Mouse (Mus musculus) ovary, adult 2 months (tissue): ENCODE measurements around the gene Klra9. TPM values are rescaled to one million over a fixed set of nuclear protein-coding genes. Genes with fewer than 3 reads are reported as not detected.

Experiments used
- polyA plus RNA-seq: library from polyadenylated mRNA; depleted of rRNA; stranded (reverse); fragments of >200 nt; gene quantifications from 2 replicates; pipeline ENCODE4 v1.2.3, GENCODE M21; 2012; rRNA removed

Klra9 gene
- not detected in 2 replicates for polyA plus RNA-seq

DNA sequence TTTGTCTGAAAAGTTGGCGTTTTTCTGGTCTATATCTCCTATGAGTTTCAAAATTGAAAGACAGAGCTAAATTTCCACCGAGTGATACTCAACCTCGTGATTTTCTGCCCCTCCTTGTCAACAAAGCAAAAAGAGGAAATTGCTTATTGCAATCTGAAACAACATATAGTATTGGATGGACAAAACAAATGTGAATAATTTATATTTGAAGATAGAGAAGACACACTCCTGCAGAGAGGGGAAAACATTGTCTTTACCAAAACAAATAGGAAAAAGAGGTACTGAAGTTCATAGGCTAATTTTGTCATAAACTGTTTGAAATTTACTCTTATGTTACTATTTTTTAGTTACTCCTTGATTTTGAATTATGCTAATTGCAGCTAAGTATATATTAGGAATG is at the start of gene Klra9:
TSS of gene Klra9 (minus strand) at position 101 of the 400 bp plus-strand sequence.

GRCm38 (mm10) chr6:130233222-130233621 is 40.3 kb upstream of the Klra9 start, which contains the start of gene Klra7:
Klra7 (minus strand) TSS chr6:130233322.

GRCm38 (mm10) chr6:130129798-130130197 is 63.1 kb downstream of the Klra9 start, which contains the start of gene Klra8:
Klra8 (minus strand) TSS chr6:130129898.

Other genes starting within 250 kb of the Klra9 start
- gene Klra6, start 166.2 kb downstream of the Klra9 start, polyA plus RNA-seq: not detected in 2 replicates
- not detected in 2 replicates for gene Klra4, start 125.8 kb downstream of the Klra9 start, polyA plus RNA-seq
- gene Klra8, start 63.2 kb downstream of the Klra9 start, polyA plus RNA-seq: 0.12 TPM in 1 of 2 replicates, not detected in the other
- gene Klra7, start 40.2 kb upstream of the Klra9 start, polyA plus RNA-seq: not detected in 2 replicates
- gene Klra10, start 88.8 kb upstream of the Klra9 start, polyA plus RNA-seq: not detected in 2 replicates
- not detected in 2 replicates for gene Klra3, start 144.5 kb upstream of the Klra9 start, polyA plus RNA-seq
- gene Klra1, start 193.8 kb upstream of the Klra9 start, polyA plus RNA-seq: not detected in 2 replicates